Mouse (Mus musculus): Measurements from ENCODE around the gene Pi4ka. TPM values are rescaled to one million over a fixed set of nuclear protein-coding genes. Genes with fewer than 3 reads are reported as not detected.

Pi4ka gene
- polyA plus RNA-seq, 2 experiments: 36.5 to 62.3 TPM

DNA sequence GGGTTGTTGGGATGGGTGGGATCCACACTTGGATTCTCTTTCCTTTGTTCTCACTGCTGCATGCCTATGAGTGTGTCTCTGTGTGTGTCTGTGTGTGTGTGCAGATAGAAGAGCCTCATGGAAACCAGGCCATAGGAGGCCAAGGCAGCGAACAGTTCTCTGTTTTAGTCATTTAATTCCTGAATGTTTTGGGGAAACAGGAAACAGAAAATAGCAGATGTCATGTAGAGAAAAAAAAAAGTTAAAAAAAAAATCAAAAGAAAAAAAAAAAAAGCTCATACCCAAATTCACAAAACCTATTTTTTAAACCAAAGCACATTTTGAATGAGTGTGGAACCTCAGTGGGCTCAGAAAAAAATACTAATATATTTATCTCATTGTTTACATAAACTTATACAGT lies 144.8 kb downstream of the Pi4ka start:
- Histone ChIP-seq H3K27me3 (ENCODE audit: control insufficient read depth, insufficient read depth, low read length) (no peaks in the 10 kb centered on the region), H3K4me2 (replicated peaks; ENCODE audit: low read depth, low read length, severe bottlenecking) (no peak overlapping the region), H3K4me1 (ENCODE audit: control insufficient read depth, insufficient read depth, low read length) (no peaks in the 10 kb centered on the region), H3K27ac (replicated peaks; ENCODE audit: low read depth, low read length) (no peak overlapping the region), H3K9me3 (ENCODE audit: control insufficient read depth, low read length) (no peaks in the 10 kb centered on the region), H3K36me3 (ENCODE audit: control insufficient read depth, insufficient read depth, low read length) (peaks cover 32% of the 10 kb centered on the region), H3K9ac (ENCODE audit: low read depth, low read length, severe bottlenecking) (no peak overlapping the region), H3K4me3 (replicated peaks; ENCODE audit: low read length) (no peak overlapping the region)
- ATAC-seq (ENCODE audit: low FRiP score, low read depth) (no peak), DNase-seq (ENCODE audit: low spot score) (no peak)
- TF ChIP-seq POLR2A (IDR thresholded peaks at IDR 0.05; ENCODE audit: borderline replicate concordance, extremely low read depth, insufficient read depth, insufficient read length): no peak
- WGBS: 77% methylated on average over 1 of the region's 1 CpGs

- 95% methylated on average over 12 of the region's 12 CpGs for WGBS
- no peak for ATAC-seq (ENCODE audit: low FRiP score, low read depth)
These were observed 147.2 kb downstream of the Pi4ka start for GRCm38 (mm10) chr16:17258917-17259316.

GRCm38 (mm10) chr16:17257359-17257821 lies 148.7 kb downstream of the Pi4ka start:
- H3K4me3 ChIP-seq (replicated peaks; ENCODE audit: low read length): no peak overlapping the region
- 89% methylated on average over 9 of the region's 9 CpGs for WGBS
- H3K36me3 ChIP-seq (ENCODE audit: control insufficient read depth, insufficient read depth, low read length): peaks cover 46% of the 10 kb centered on the region
- H3K4me2 ChIP-seq (replicated peaks; ENCODE audit: low read depth, low read length, severe bottlenecking): no peak overlapping the region
- ATAC-seq (ENCODE audit: low FRiP score, low read depth) (no peak), DNase-seq (ENCODE audit: low spot score) (no peak)
- no peaks in the 10 kb centered on the region for H3K9me3 ChIP-seq (ENCODE audit: control insufficient read depth, low read length)
- no peak overlapping the region for H3K27ac ChIP-seq (replicated peaks; ENCODE audit: low read depth, low read length)
- no peaks in the 10 kb centered on the region for H3K27me3 ChIP-seq (ENCODE audit: control insufficient read depth, insufficient read depth, low read length)
- no peak overlapping the region for H3K9ac ChIP-seq (ENCODE audit: low read depth, low read length, severe bottlenecking)
- no peak for TF ChIP-seq POLR2A (IDR thresholded peaks at IDR 0.05; ENCODE audit: borderline replicate concordance, extremely low read depth, insufficient read depth, insufficient read length)
- H3K4me1 ChIP-seq (ENCODE audit: control insufficient read depth, insufficient read depth, low read length): peaks cover 20% of the 10 kb centered on the region

More at GRCm38 (mm10) chr16:17258917-17259316, 147.2 kb downstream of the Pi4ka start:
- DNase-seq (ENCODE audit: low spot score): no peak
- H3K27ac ChIP-seq (replicated peaks; ENCODE audit: low read depth, low read length): no peak overlapping the region
- H3K9ac ChIP-seq (ENCODE audit: low read depth, low read length, severe bottlenecking): no peak overlapping the region
- no peaks in the 10 kb centered on the region for H3K27me3 ChIP-seq (ENCODE audit: control insufficient read depth, insufficient read depth, low read length)
- H3K36me3 ChIP-seq (ENCODE audit: control insufficient read depth, insufficient read depth, low read length): peaks cover 46% of the 10 kb centered on the region
- no peak overlapping the region for H3K4me3 ChIP-seq (replicated peaks; ENCODE audit: low read length)
- H3K9me3 ChIP-seq (ENCODE audit: control insufficient read depth, low read length): no peaks in the 10 kb centered on the region
- no peak for TF ChIP-seq POLR2A (IDR thresholded peaks at IDR 0.05; ENCODE audit: borderline replicate concordance, extremely low read depth, insufficient read depth, insufficient read length)
- peaks cover 5% of the 10 kb centered on the region for H3K4me1 ChIP-seq (ENCODE audit: control insufficient read depth, insufficient read depth, low read length)
- H3K4me2 ChIP-seq (replicated peaks; ENCODE audit: low read depth, low read length, severe bottlenecking): no peak overlapping the region

DNA sequence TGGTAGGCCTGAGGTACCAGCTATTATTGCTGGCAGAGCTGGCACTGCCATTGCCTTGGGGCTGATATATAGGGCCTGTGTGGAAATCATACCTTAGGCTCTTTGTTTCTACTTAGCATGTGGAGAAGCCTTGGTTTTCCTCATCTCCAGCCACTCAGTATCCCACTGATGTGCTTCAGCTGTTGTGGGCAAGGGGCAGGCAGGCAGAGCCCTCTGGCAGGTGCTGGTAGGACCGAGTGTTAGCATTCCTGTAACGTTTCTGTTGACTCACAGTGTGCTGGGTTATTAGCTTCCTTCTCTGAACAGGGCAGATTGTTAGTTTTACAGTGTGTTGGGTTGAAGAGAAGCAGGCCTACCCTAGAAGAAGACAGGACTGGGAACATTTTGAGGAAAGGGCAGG lies 150.8 kb downstream of the Pi4ka start:
- Histone ChIP-seq H3K9ac (ENCODE audit: low read depth, low read length, severe bottlenecking) (no peak overlapping the region), H3K9me3 (ENCODE audit: control insufficient read depth, low read length) (no peaks in the 10 kb centered on the region), H3K27ac (replicated peaks; ENCODE audit: low read depth, low read length) (no peak overlapping the region), H3K36me3 (ENCODE audit: control insufficient read depth, insufficient read depth, low read length) (peaks cover 42% of the 10 kb centered on the region), H3K4me1 (ENCODE audit: control insufficient read depth, insufficient read depth, low read length) (peaks cover 33% of the 10 kb centered on the region), H3K4me3 (replicated peaks; ENCODE audit: low read length) (no peak overlapping the region), H3K4me2 (replicated peaks; ENCODE audit: low read depth, low read length, severe bottlenecking) (no peak overlapping the region), H3K27me3 (ENCODE audit: control insufficient read depth, insufficient read depth, low read length) (no peaks in the 10 kb centered on the region)
- TF ChIP-seq POLR2A (IDR thresholded peaks at IDR 0.05; ENCODE audit: borderline replicate concordance, extremely low read depth, insufficient read depth, insufficient read length): no peak
- no peak for DNase-seq (ENCODE audit: low spot score)
- 50% methylated on average over 2 of the region's 2 CpGs for WGBS
- ATAC-seq (ENCODE audit: low FRiP score, low read depth): no peak

DNA sequence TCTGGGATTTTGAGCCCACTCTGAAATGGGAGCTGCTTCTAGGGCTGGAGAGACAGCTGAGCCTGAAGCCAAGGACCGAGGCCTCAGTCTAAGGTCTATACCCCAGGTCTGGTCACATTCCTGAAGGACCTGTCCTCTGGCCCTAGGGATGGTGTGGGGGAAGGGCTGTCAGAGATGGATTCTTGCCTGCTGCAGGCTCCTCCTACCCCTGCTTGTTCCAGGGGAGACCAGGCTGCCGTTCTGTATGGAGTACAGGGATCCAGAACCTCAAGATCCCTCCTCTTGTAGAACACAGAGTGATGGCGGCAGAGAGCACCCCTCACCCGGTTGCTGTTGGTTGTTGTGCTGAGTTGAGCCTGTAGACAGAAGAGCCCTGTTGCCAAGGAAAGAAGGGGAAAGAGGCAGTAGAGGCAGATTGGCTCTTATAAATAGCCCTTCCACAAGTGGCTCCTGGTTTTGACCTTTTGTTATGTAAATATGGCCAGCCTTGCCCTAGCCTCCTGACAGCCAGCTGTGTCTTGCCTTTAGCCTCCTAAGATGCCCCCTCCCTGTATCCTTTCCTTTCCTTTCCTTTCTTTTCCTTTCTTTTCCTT lies 152.0 kb downstream of the Pi4ka start:
- 38% methylated on average over 4 of the region's 4 CpGs for WGBS
- ATAC-seq (ENCODE audit: low FRiP score, low read depth): no peak
- Histone ChIP-seq H3K4me2 (replicated peaks; ENCODE audit: low read depth, low read length, severe bottlenecking) (no peak overlapping the region), H3K27me3 (ENCODE audit: control insufficient read depth, insufficient read depth, low read length) (no peaks in the 10 kb centered on the region), H3K4me1 (ENCODE audit: control insufficient read depth, insufficient read depth, low read length) (peaks cover 33% of the 10 kb centered on the region), H3K27ac (replicated peaks; ENCODE audit: low read depth, low read length) (no peak overlapping the region), H3K36me3 (ENCODE audit: control insufficient read depth, insufficient read depth, low read length) (peaks cover 35% of the 10 kb centered on the region), H3K9me3 (ENCODE audit: control insufficient read depth, low read length) (no peaks in the 10 kb centered on the region), H3K4me3 (replicated peaks; ENCODE audit: low read length) (no peak overlapping the region), H3K9ac (ENCODE audit: low read depth, low read length, severe bottlenecking) (no peak overlapping the region)
- TF ChIP-seq POLR2A (IDR thresholded peaks at IDR 0.05; ENCODE audit: borderline replicate concordance, extremely low read depth, insufficient read depth, insufficient read length): no peak
- no peak for DNase-seq (ENCODE audit: low spot score)

All from limb, embryonic 14.5 days (tissue).